Mouse (Mus musculus): ENCODE results near the gene Dennd4a. TPM values are rescaled to one million over a fixed set of nuclear protein-coding genes. Genes with fewer than 3 reads are reported as not detected.
"Not testable (repeated sequence)": the region's sequence is repeated elsewhere in the genome, so short reads cannot be mapped to it uniquely, and the experiment has no call there.

The Dennd4a gene
- polyA plus RNA-seq, 1 experiment from 2014 or later, result 9.2 TPM

DNA sequence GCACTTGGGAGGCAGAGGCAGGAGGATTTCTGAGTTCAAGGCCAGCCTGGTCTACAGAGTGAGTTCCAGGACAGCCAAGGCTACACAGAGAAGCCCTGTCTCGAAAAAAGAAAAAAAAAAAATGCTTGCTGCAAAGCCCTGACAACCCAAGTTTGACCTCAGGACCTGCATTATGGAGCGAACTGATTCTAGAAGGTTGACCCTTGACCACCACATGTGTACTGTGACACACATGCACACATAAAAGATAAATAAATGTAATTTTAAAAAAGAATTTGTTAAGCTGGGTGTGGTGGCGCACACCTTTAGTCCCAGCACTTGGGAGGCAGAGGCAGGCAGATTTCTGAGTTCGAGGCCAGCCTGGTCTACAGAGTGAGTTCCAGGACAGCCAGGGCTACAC is 8.5 kb downstream of the Dennd4a start:
- not testable (repeated sequence) for H3K4me3 ChIP-seq (replicated peaks); ATAC-seq (ENCODE audit: insufficient number of reproducible peaks, insufficient read depth, low FRiP score, low TSS enrichment, low read depth); H3K4me1 ChIP-seq (replicated peaks); H3K36me3 ChIP-seq; H3K4me2 ChIP-seq; H3K27ac ChIP-seq; H3K9ac ChIP-seq (replicated peaks); H3K9me3 ChIP-seq; H3K27me3 ChIP-seq
- 94% methylated on average over 4 of the region's 4 CpGs for WGBS

DNA sequence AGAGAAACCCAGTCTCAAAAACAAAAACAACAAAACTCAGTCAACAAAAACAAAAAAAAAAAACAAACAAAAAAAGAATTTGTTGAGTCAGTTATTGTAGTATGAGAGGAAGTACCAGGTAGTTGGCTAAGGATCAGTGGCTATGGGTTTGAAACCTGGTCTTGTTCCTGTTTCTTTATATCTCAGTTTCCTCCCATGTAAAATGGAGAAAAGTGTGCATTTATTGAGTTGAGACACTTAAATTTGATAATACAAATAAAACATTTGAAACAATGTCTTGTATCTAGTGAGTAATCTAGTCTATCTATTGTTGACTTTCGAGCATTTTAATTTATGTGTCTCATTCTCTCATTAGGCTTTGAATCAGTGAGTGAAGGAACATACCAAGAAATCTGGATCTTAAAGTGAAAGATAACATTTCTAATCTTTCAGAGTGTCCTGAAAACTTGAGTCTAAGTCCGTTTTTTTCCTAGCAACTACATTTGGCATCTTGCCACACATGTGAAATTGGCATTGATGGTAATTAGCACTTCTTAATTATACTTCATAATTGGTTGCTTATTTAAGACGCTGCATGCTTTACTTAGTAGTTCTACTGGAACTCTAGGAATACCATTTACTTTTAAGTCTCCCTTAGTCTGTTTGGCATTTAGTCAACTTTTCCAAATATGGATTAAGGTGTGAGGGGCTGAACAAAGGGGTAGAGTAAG is 9.1 kb downstream of the Dennd4a start:
- no peaks in the 10 kb centered on the region for H3K4me1 ChIP-seq (replicated peaks)
- WGBS, result 81% methylated on average over 3 of the region's 3 CpGs
- H3K9ac ChIP-seq (replicated peaks), result no peak overlapping the region
- no peaks in the 10 kb centered on the region for H3K36me3 ChIP-seq
- no peaks in the 10 kb centered on the region for H3K9me3 ChIP-seq
- no peak for ATAC-seq (ENCODE audit: insufficient number of reproducible peaks, insufficient read depth, low FRiP score, low TSS enrichment, low read depth)
- no peak overlapping the region for H3K27ac ChIP-seq
- H3K4me2 ChIP-seq, result no peak overlapping the region
- H3K4me3 ChIP-seq (replicated peaks), result no peak overlapping the region
- H3K27me3 ChIP-seq, result no peaks in the 10 kb centered on the region

DNA sequence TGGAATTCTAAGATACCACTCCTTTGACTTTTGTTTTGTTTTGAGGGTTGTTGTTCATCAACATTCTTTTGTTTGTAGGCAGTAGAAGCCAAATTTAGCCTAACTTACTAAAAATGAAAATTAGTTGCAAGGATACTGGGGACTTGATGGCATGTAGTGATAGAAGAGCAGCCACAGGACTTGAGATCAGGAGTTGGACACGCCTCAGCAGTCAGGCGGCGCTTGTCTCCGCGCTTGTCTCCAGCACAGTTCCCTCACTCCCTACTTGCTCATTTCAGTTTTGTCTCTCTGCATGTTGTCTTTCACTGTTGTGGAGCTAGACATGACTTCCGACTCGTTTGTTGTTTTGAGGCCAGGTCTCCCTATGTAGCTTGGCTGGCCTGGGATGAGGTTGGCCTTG is 11.1 kb downstream of the Dennd4a start:
- Histone ChIP-seq H3K27ac (no peak overlapping the region), H3K27me3 (no peaks in the 10 kb centered on the region), H3K4me1 (replicated peaks) (no peaks in the 10 kb centered on the region), H3K36me3 (no peaks in the 10 kb centered on the region), H3K9me3 (no peaks in the 10 kb centered on the region), H3K4me2 (no peak overlapping the region), H3K4me3 (replicated peaks) (no peak overlapping the region), H3K9ac (replicated peaks) (no peak overlapping the region)
- WGBS, result 93% methylated on average over 7 of the region's 7 CpGs
- ATAC-seq (ENCODE audit: insufficient number of reproducible peaks, insufficient read depth, low FRiP score, low TSS enrichment, low read depth), result no peak

DNA sequence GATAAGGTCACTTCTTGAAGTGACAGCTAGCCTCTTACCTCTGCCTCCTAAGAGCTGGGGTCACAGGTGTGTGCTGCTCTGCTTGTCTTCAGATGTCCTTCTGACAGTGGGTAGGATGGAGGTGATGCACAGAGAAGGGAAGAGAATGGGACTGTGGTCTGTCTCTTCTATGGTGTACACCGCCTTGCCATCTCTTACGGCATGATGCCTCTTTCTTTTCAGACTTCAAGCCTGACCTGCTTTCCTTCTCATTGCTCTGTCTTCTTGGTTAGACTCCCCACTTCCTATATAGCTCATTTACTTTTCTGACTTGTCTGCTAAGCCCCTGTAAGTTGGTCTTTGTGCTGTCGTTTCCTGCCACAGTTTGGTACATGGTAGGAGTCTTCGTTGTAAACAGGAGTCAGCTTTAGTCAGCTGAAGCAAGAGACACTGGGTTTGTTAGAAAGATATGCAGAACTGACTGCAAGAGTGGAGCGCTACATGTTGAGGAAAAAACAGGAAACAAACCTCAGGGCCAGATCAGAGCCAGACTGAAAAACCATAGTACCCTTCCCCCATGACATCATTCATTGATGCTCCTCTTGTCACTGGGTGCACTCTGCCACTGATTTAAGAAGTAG is 13.4 kb downstream of the Dennd4a start:
- no peaks in the 10 kb centered on the region for H3K36me3 ChIP-seq
- H3K9ac ChIP-seq (replicated peaks), result no peak overlapping the region
- H3K27ac ChIP-seq, result no peak overlapping the region
- H3K4me3 ChIP-seq (replicated peaks), result no peak overlapping the region
- no peaks in the 10 kb centered on the region for H3K9me3 ChIP-seq
- H3K4me2 ChIP-seq, result no peak overlapping the region
- no peak for ATAC-seq (ENCODE audit: insufficient number of reproducible peaks, insufficient read depth, low FRiP score, low TSS enrichment, low read depth)
- H3K4me1 ChIP-seq (replicated peaks), result no peaks in the 10 kb centered on the region
- 83% methylated on average over 5 of the region's 5 CpGs for WGBS
- no peaks in the 10 kb centered on the region for H3K27me3 ChIP-seq

DNA sequence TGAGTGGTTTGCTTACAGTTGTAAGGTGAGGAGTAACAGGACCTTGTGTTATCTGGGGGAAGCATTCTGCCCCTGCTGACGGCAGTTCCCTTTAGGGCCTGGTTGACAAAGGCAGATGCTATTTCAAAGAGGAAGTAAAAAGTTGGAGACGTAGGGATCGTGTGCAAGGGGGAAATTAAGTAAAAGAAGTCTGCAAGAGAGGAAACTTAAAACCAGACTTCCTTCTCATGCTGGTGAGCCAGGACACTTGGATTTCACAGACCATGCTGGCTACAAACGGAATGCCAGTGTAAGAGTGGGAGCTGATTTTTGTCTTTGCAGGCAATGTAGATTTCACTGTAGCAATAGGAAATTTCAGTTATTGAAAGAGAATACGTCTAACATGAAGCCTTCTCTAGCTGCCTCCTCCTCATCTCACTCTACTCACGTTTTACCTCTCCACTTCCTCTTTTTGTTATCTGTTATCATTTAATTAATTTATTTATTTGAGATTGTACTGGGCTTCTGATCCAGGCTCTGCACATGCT is 19.0 kb downstream of the Dennd4a start:
- Histone ChIP-seq H3K9ac (replicated peaks) (no peak overlapping the region), H3K4me1 (replicated peaks) (no peaks in the 10 kb centered on the region), H3K36me3 (no peaks in the 10 kb centered on the region), H3K4me2 (no peak overlapping the region), H3K27me3 (no peaks in the 10 kb centered on the region), H3K4me3 (replicated peaks) (no peak overlapping the region), H3K9me3 (no peaks in the 10 kb centered on the region), H3K27ac (no peak overlapping the region)
- ATAC-seq (ENCODE audit: insufficient number of reproducible peaks, insufficient read depth, low FRiP score, low TSS enrichment, low read depth), result no peak
- WGBS, result 52% methylated on average over 6 of the region's 6 CpGs

DNA sequence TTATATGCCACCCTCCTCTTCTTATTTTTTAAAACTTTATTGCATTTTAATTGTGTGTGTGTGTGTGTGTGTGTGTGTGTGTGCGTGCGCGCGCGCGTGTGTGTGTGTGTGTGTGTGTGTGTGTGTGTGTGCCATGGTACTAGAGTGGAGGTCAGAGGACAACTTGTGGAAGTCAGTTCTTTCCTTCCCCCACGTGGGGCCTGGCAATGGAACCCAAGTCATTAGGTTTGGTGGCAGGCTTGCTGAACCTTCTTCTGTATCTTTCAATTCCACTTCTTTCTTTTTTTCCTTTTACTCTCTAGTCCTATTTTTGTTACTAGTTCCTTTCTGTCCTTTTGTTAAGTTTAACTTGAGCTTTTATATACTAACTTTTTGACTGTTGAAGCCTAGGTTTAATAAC is 19.5 kb downstream of the Dennd4a start:
- 92% methylated on average over 6 of the region's 7 CpGs for WGBS
- H3K4me2 ChIP-seq, result no peak overlapping the region
- H3K36me3 ChIP-seq, result no peaks in the 10 kb centered on the region
- ATAC-seq (ENCODE audit: insufficient number of reproducible peaks, insufficient read depth, low FRiP score, low TSS enrichment, low read depth), result no peak
- H3K9me3 ChIP-seq, result no peaks in the 10 kb centered on the region
- no peak overlapping the region for H3K4me3 ChIP-seq (replicated peaks)
- H3K27me3 ChIP-seq, result no peaks in the 10 kb centered on the region
- no peaks in the 10 kb centered on the region for H3K4me1 ChIP-seq (replicated peaks)
- H3K27ac ChIP-seq, result no peak overlapping the region
- no peak overlapping the region for H3K9ac ChIP-seq (replicated peaks)

DNA sequence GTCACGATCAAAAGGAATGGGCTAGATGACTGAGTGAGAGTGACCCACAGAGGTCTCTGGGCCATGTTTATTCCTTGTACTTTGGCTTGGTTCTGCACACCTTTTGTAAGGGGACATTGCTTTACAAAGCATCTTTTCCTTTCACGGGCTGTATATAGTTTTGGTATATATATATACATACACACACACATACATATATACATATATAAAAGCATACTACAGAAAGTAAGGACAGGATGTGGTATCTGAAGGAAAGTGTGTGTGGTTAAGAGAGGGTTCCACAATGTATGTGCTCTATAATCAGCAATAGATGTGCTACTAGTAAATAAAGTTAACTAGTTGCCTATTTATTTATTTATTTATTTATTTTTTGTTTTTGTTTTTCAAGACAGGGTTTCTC is 20.6 kb downstream of the Dennd4a start:
- Histone ChIP-seq H3K9me3 (no peaks in the 10 kb centered on the region), H3K9ac (replicated peaks) (no peak overlapping the region), H3K27ac (no peak overlapping the region), H3K4me2 (no peak overlapping the region), H3K36me3 (peaks cover 6% of the 10 kb centered on the region; the same call in 1 of the 2 replicates), H3K4me1 (replicated peaks) (no peaks in the 10 kb centered on the region), H3K4me3 (replicated peaks) (no peak overlapping the region), H3K27me3 (no peaks in the 10 kb centered on the region)
- ATAC-seq (ENCODE audit: insufficient number of reproducible peaks, insufficient read depth, low FRiP score, low TSS enrichment, low read depth), result no peak
- WGBS, result 91% methylated on average over 2 of the region's 2 CpGs

DNA sequence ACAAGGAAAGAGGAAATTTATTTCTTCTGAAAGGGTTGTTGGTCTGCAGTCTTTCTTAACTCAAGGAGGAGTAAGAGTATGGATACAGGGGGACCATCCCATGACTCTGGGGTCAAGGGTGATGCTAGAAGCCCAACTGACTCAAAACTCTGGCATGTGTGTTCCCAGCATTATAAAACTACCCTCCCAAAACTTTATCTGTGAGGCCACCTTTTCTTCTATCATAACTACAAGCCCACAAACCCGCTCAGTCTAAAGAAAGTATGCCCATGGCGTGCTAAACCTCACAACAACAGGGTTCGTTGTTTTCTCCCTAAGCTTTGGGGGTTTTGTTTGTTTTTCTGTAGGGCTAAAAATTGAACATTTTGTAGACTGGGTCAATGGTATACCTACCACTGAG is 23.3 kb downstream of the Dennd4a start:
- 88% methylated on average over 3 of the region's 3 CpGs for WGBS
- H3K9ac ChIP-seq (replicated peaks), result no peak overlapping the region
- H3K27me3 ChIP-seq, result no peaks in the 10 kb centered on the region
- no peaks in the 10 kb centered on the region for H3K4me1 ChIP-seq (replicated peaks)
- no peak overlapping the region for H3K4me3 ChIP-seq (replicated peaks)
- H3K4me2 ChIP-seq, result no peak overlapping the region
- no peak overlapping the region for H3K27ac ChIP-seq
- H3K36me3 ChIP-seq, result peaks cover 6% of the 10 kb centered on the region; the same call in 1 of the 2 replicates
- ATAC-seq (ENCODE audit: insufficient number of reproducible peaks, insufficient read depth, low FRiP score, low TSS enrichment, low read depth), result no peak
- no peaks in the 10 kb centered on the region for H3K9me3 ChIP-seq

DNA sequence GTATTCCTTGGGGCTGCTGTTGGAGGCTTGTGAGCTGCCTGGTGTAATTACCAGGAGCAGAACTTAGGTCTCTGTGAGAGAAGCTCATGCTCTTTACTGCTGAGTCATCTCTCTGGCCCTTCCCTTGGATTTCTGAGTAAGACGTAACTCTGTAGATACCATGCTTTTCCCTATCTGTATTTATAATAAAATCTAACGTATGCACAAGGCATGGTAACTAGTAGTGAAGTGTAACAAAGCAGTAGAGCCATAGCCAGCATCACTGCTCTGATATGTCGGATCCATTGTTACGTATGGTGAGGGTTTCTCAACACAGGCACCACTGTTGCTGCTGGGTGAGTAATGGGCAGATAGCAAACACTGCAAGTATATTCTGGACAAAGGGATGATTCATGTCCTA is 34.2 kb downstream of the Dennd4a start:
- WGBS, result 91% methylated on average over 4 of the region's 4 CpGs
- Histone ChIP-seq H3K36me3 (peaks cover 3% of the 10 kb centered on the region; the same call in 1 of the 2 replicates), H3K4me1 (replicated peaks) (no peaks in the 10 kb centered on the region), H3K9ac (replicated peaks) (no peak overlapping the region), H3K27me3 (no peaks in the 10 kb centered on the region), H3K27ac (no peak overlapping the region), H3K9me3 (no peaks in the 10 kb centered on the region), H3K4me2 (no peak overlapping the region), H3K4me3 (replicated peaks) (no peak overlapping the region)
- no peak for ATAC-seq (ENCODE audit: insufficient number of reproducible peaks, insufficient read depth, low FRiP score, low TSS enrichment, low read depth)

DNA sequence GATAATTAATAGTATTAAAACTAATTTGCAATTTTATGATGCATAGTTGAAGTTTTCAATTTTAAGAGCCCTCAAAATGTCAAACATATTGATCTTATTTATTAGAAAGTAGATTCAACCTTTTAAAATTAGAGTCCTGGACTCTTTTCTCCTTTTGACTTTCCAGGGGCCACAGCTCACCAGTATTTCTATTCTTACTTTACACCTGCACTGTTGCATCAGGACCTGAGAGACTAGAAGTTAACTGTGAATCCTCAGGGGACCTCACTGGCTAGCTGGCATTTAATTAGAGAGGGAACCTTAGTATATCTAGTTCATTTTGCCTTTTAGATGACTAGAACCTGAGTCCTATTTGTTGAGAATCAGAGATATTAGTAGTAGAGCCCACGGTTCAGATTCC is 38.4 kb downstream of the Dennd4a start:
- Histone ChIP-seq H3K36me3 (peaks cover 2% of the 10 kb centered on the region; the same call in 1 of the 2 replicates), H3K4me1 (replicated peaks) (no peaks in the 10 kb centered on the region), H3K27ac (no peak overlapping the region), H3K9ac (replicated peaks) (no peak overlapping the region), H3K9me3 (no peaks in the 10 kb centered on the region), H3K4me3 (replicated peaks) (no peak overlapping the region), H3K27me3 (no peaks in the 10 kb centered on the region), H3K4me2 (no peak overlapping the region)
- no peak for ATAC-seq (ENCODE audit: insufficient number of reproducible peaks, insufficient read depth, low FRiP score, low TSS enrichment, low read depth)
- 85% methylated on average over 1 of the region's 1 CpGs for WGBS

DNA sequence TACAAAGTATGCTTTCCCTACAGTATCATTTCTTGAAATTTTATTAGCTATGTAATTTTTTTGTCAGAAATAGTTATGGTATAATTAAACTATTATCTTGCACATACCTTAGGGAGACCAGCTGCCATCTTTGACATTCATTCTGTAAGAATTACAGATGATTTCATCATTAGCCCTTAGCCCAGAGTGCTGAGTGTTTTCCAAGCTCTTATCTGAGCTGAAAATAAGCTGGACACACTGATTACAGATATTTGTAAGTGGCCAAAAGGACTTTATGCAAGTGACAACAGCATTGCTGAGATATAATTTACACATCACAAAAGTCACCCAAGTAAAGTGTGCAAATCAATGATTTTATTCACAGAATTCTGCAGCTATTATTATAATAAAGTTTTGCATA is 48.9 kb downstream of the Dennd4a start:
- ATAC-seq (ENCODE audit: insufficient number of reproducible peaks, insufficient read depth, low FRiP score, low TSS enrichment, low read depth), result no peak
- Histone ChIP-seq H3K9ac (replicated peaks) (no peak overlapping the region), H3K27me3 (no peaks in the 10 kb centered on the region), H3K9me3 (no peaks in the 10 kb centered on the region), H3K36me3 (peaks cover 3% of the 10 kb centered on the region), H3K4me1 (replicated peaks) (no peaks in the 10 kb centered on the region), H3K27ac (no peak overlapping the region), H3K4me3 (replicated peaks) (no peak overlapping the region), H3K4me2 (no peak overlapping the region)

DNA sequence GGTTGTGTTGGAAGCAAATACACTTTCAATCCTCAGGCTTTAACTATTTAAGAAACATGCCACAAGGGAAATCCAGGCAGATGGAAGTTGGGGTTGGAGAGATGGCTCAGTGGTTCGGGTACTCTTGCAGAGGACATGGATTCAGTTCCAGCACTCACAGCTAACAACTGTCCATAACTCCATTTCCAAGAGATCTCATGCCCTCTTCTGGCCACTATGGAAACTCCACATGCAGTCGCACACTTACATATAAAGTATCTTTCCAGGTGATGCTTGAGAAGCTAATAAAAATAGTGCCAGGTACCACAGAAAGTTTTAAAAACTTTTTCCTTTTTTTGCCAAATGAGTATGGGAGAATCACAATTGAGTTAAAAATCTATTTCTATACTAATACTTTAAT is 51.5 kb downstream of the Dennd4a start:
- Histone ChIP-seq H3K4me3 (replicated peaks) (no peak overlapping the region), H3K27ac (no peak overlapping the region), H3K4me1 (replicated peaks) (no peaks in the 10 kb centered on the region), H3K27me3 (no peaks in the 10 kb centered on the region), H3K9me3 (no peaks in the 10 kb centered on the region), H3K36me3 (peaks cover 3% of the 10 kb centered on the region), H3K4me2 (no peak overlapping the region), H3K9ac (replicated peaks) (no peak overlapping the region)
- 81% methylated on average over 2 of the region's 2 CpGs for WGBS
- ATAC-seq (ENCODE audit: insufficient number of reproducible peaks, insufficient read depth, low FRiP score, low TSS enrichment, low read depth), result no peak

All from limb, embryonic 12.5 days (tissue).